Mouse (Mus musculus) CH12.LX (cell line): ENCODE results near the gene Unc93b1. TPM values are rescaled to one million over a fixed set of nuclear protein-coding genes. Genes with fewer than 3 reads are reported as not detected.

Source experiments
- DNase-seq: peaks from one replicate; pipeline ENCODE4 v3.0.0-alpha.2; 2013; ENCODE audit errors: extremely low read depth
- H3K27ac ChIP-seq: 2 replicates; pipeline ENCODE4 v1.5.1; 2012; ENCODE audit warnings: low read depth, mild to moderate bottlenecking, control low read depth, moderate library complexity; ENCODE audit not compliant: insufficient read depth
- H3K27me3 ChIP-seq: replicated peaks from 2 replicates; pipeline ENCODE3; 2012; ENCODE audit warnings: inconsistent platforms
- H3K36me3 ChIP-seq, 2 experiments: replicated peaks in 1 of 2; 2 replicates each; pipeline versions ENCODE3 to v1.6.1; 2012; ENCODE audit warnings: inconsistent platforms in 1 of 2, low read length in 1 of 2, mild to moderate bottlenecking in 1 of 2, mixed read lengths in 1 of 2, moderate library complexity in 1 of 2; ENCODE audit not compliant: control insufficient read depth in 1 of 2, insufficient read depth in 1 of 2
- H3K4me1 ChIP-seq, 2 experiments: 2 replicates each; pipeline ENCODE4 v1.6.1; 2012; ENCODE audit warnings: inconsistent platforms in 1 of 2, moderate library complexity in 1 of 2; ENCODE audit not compliant: insufficient read depth in 2 of 2, control insufficient read depth in 1 of 2
- H3K4me2 ChIP-seq: 2 replicates; pipeline ENCODE4 v1.6.1; 2012; ENCODE audit warnings: low read depth, mild to moderate bottlenecking, control low read depth; ENCODE audit not compliant: poor library complexity, insufficient read depth, severe bottlenecking
- H3K4me3 ChIP-seq, 3 experiments: fragments of 150-350 bp in 1 of 3; sonication (generic) in 1 of 3; replicated peaks in 1 of 3; 2 replicates each; pipeline versions ENCODE3 to v1.5.1; 2011 to 2012; ENCODE audit warnings: low read depth in 2 of 3, low read length in 2 of 3, mild to moderate bottlenecking in 2 of 3, moderate library complexity in 2 of 3, control low read depth in 1 of 3, improper control_type of control experiment in 1 of 3, inconsistent platforms in 1 of 3, mixed read lengths in 1 of 3; ENCODE audit not compliant: poor library complexity in 1 of 3
- H3K79me2 ChIP-seq: replicated peaks from 2 replicates; pipeline ENCODE4 v1.6.1; 2012; ENCODE audit warnings: mild to moderate bottlenecking, moderate library complexity; ENCODE audit not compliant: control insufficient read depth, poor library complexity, insufficient read depth, severe bottlenecking; ENCODE audit errors: extremely low read depth
- H3K9ac ChIP-seq: 2 replicates; pipeline ENCODE4 v1.6.1; 2012; ENCODE audit warnings: low read depth, mild to moderate bottlenecking, control low read depth, moderate library complexity; ENCODE audit not compliant: insufficient read depth
- H3K9me3 ChIP-seq: replicated peaks from 2 replicates; pipeline ENCODE3; 2012; ENCODE audit warnings: low read length, inconsistent platforms, mixed read lengths
- BHLHE40 ChIP-seq: IDR thresholded peaks from 2 replicates; pipeline ENCODE4 v1.6.1; 2011; ENCODE audit warnings: mild to moderate bottlenecking, low read depth, low read length, improper control_type of control experiment
- CHD1 ChIP-seq: IDR thresholded peaks from 2 replicates; pipeline ENCODE4 v1.6.1; 2012; ENCODE audit warnings: low read depth, low read length, improper control_type of control experiment, inconsistent platforms
- CHD2 ChIP-seq: IDR thresholded peaks from 2 replicates; pipeline ENCODE4 v1.6.1; 2011; ENCODE audit warnings: low read length, improper control_type of control experiment
- CTCF ChIP-seq, 2 experiments: IDR thresholded peaks in 1 of 2; conservative IDR thresholded peaks in 1 of 2; 2 replicates each; pipeline ENCODE4 v1.5.1; 2011 to 2012; ENCODE audit warnings: low read depth in 2 of 2, low read length in 2 of 2, improper control_type of control experiment in 1 of 2, inconsistent platforms in 1 of 2, mild to moderate bottlenecking in 1 of 2, moderate library complexity in 1 of 2
- E2F4 ChIP-seq: IDR thresholded peaks from 2 replicates; pipeline ENCODE4 v1.6.1; 2011; ENCODE audit warnings: low read depth, low read length, improper control_type of control experiment; ENCODE audit not compliant: insufficient replicate concordance
- ELF1 ChIP-seq: IDR thresholded peaks from 2 replicates; pipeline ENCODE4 v1.6.1; 2014; ENCODE audit warnings: low read depth, mild to moderate bottlenecking, inconsistent platforms, low read length, improper control_type of control experiment
- EP300 ChIP-seq: IDR thresholded peaks from 2 replicates; pipeline ENCODE4 v1.6.1; 2011; ENCODE audit warnings: low read length, improper control_type of control experiment
- ETS1 ChIP-seq: conservative IDR thresholded peaks from 2 replicates; pipeline ENCODE4 v1.6.1; 2012; ENCODE audit warnings: low read depth, mild to moderate bottlenecking, inconsistent platforms, low read length, improper control_type of control experiment, moderate library complexity
- HCFC1 ChIP-seq: IDR thresholded peaks from 2 replicates; pipeline ENCODE4 v1.6.1; 2012; ENCODE audit warnings: low read depth, mild to moderate bottlenecking, inconsistent platforms, low read length, improper control_type of control experiment
- IRF4 ChIP-seq: IDR thresholded peaks from 2 replicates; pipeline ENCODE4 v1.6.1; 2014; ENCODE audit warnings: low read depth, mild to moderate bottlenecking, inconsistent platforms, low read length, improper control_type of control experiment
- JUND ChIP-seq: conservative IDR thresholded peaks from 2 replicates; pipeline ENCODE4 v1.6.1; 2011; ENCODE audit warnings: low read depth, low read length, improper control_type of control experiment
- KAT2A ChIP-seq: IDR thresholded peaks from 2 replicates; pipeline ENCODE4 v1.6.1; 2012; ENCODE audit warnings: low read length, improper control_type of control experiment, inconsistent platforms; ENCODE audit not compliant: insufficient replicate concordance
- MAFK ChIP-seq: IDR thresholded peaks from 2 replicates; pipeline ENCODE4 v1.6.1; 2011; ENCODE audit warnings: low read length, improper control_type of control experiment; ENCODE audit not compliant: insufficient replicate concordance
- MAZ ChIP-seq: IDR thresholded peaks from 2 replicates; pipeline ENCODE4 v1.6.1; 2012; ENCODE audit warnings: low read depth, mild to moderate bottlenecking, inconsistent platforms, low read length, improper control_type of control experiment, moderate library complexity
- MXI1 ChIP-seq: IDR thresholded peaks from 2 replicates; pipeline ENCODE4 v1.6.1; 2011; ENCODE audit warnings: mild to moderate bottlenecking, low read depth, low read length, improper control_type of control experiment
- MYC ChIP-seq: IDR thresholded peaks from 2 replicates; pipeline ENCODE4 v1.6.1; 2011; ENCODE audit warnings: low read depth, mild to moderate bottlenecking, improper control_type of control experiment, low read length
- NRF1 ChIP-seq: IDR thresholded peaks from 2 replicates; pipeline ENCODE4 v1.6.1; 2014; ENCODE audit warnings: low read depth, mild to moderate bottlenecking, inconsistent platforms, low read length, improper control_type of control experiment, moderate library complexity
- PAX5 ChIP-seq: IDR thresholded peaks from 2 replicates; pipeline ENCODE4 v1.6.1; 2012; ENCODE audit warnings: low read length, inconsistent platforms, mixed read lengths
- POLR2A ChIP-seq: IDR thresholded peaks from 2 replicates; pipeline ENCODE4 v1.6.1; 2011; ENCODE audit warnings: low read depth, mild to moderate bottlenecking, improper control_type of control experiment, low read length
- POLR2AphosphoS2 ChIP-seq: IDR thresholded peaks from 2 replicates; pipeline ENCODE4 v1.6.1; 2011; ENCODE audit warnings: low read depth, low read length, improper control_type of control experiment
- RAD21 ChIP-seq: IDR thresholded peaks from 2 replicates; pipeline ENCODE4 v1.6.1; 2011; ENCODE audit warnings: low read depth, mild to moderate bottlenecking, low read length, improper control_type of control experiment, moderate library complexity
- SIN3A ChIP-seq: IDR thresholded peaks from 2 replicates; pipeline ENCODE4 v1.6.1; 2012; ENCODE audit warnings: low read length, improper control_type of control experiment, inconsistent platforms
- TBP ChIP-seq: conservative IDR thresholded peaks from 2 replicates; pipeline ENCODE4 v1.6.1; 2011; ENCODE audit warnings: low read depth, low read length, improper control_type of control experiment
- USF1 ChIP-seq: IDR thresholded peaks from 2 replicates; pipeline ENCODE4 v1.6.1; 2014; ENCODE audit warnings: low read depth, mild to moderate bottlenecking, inconsistent platforms, low read length, improper control_type of control experiment
- USF2 ChIP-seq: conservative IDR thresholded peaks from 2 replicates; pipeline ENCODE4 v1.6.1; 2011; ENCODE audit warnings: low read depth, low read length, improper control_type of control experiment
- dilution Hi-C: fragments of 300-500 bp; cut with MboI; formaldehyde crosslinking; loops from 2 replicates; pipeline ENCODE4 v1.14.3; 2020; ENCODE audit warnings: low sequenced_read_pairs; ENCODE audit not compliant: extremely low pct_unique_long_range_greater_than_20kb, extremely low pct_ligation_motif_present
- in situ Hi-C: fragments of 300-500 bp; cut with MboI; formaldehyde crosslinking; loops from 3 replicates; pipeline ENCODE4 v1.14.3; 2019; ENCODE audit warnings: low sequenced_read_pairs, low pct_ligation_motif_present, low pct_unique_long_range_greater_than_20kb, mixed read lengths
- polyA plus RNA-seq: library from polyadenylated mRNA; unstranded; fragments of >175 nt; gene quantifications from 2 replicates; pipeline ENCODE4 v1.2.1, GENCODE M21; 2012; ENCODE audit warnings: low read depth; ENCODE audit not compliant: insufficient read length
- total RNA-seq, 2 experiments: library from RNA; depleted of rRNA; stranded (reverse); fragments of 300-350 nt in 1 of 2; fragments of >200 nt in 1 of 2; gene quantifications; 2 replicates each; pipeline ENCODE4 v1.2.3; 2012 to 2014

The Unc93b1 gene
- total and polyA plus RNA-seq, 3 experiments: 82.3 to 117 (median 84.7) TPM

GRCm38 (mm10) chr19:3951461-3951860 is 16.5 kb downstream of the Unc93b1 start:
- in situ Hi-C loops: no loop called here
- peaks cover 35 to 41% of the 10 kb centered on the region in 2 experiments for H3K36me3 ChIP-seq
- H3K27me3 ChIP-seq: no peaks in the 10 kb centered on the region
- no peaks in the 10 kb centered on the region for H3K79me2 ChIP-seq
- H3K9ac ChIP-seq: no peak overlapping the region
- dilution Hi-C loops: no loop called here
- no peak overlapping the region for H3K27ac ChIP-seq
- DNase-seq: no peak
- H3K9me3 ChIP-seq: no peaks in the 10 kb centered on the region
- peaks cover 2 to 16% of the 10 kb centered on the region in 2 experiments; a peak in 3 of 4 replicates for H3K4me1 ChIP-seq
- H3K4me2 ChIP-seq: no peak overlapping the region
- TF ChIP-seq SIN3A: no peak
- TF ChIP-seq JUND: no peak
- no peak for TF ChIP-seq E2F4
- TF ChIP-seq TBP: no peak
- no peak for TF ChIP-seq RAD21
- no peak for TF ChIP-seq CHD1
- TF ChIP-seq HCFC1: no peak
- no peak for TF ChIP-seq CHD2
- no peak for TF ChIP-seq BHLHE40
- no peak for TF ChIP-seq MAZ
- TF ChIP-seq EP300: no peak
- no peak for TF ChIP-seq MXI1
- TF ChIP-seq PAX5: no peak
- no peak for TF ChIP-seq USF2
- no peak for TF ChIP-seq NRF1
- H3K4me3 ChIP-seq: no peak overlapping the region

- TF ChIP-seq POLR2A (no peak), IRF4 (no peak), CTCF (conservative IDR thresholded peaks at IDR 0.05 in 1 of 2, IDR thresholded peaks at IDR 0.05 in 1 of 2; ENCODE audit: low read depth in 2 of 2, low read length in 2 of 2) (no peak), KAT2A (no peak), CHD1 (no peak), BHLHE40 (no peak), SIN3A (no peak), ETS1 (no peak), RAD21 (no peak), MAFK (no peak), JUND (no peak), USF1 (no peak), HCFC1 (no peak), USF2 (no peak), ELF1 (no peak), EP300 (no peak), MYC (no peak), POLR2AphosphoS2 (no peak), CHD2 (no peak)
- Histone ChIP-seq H3K4me2 (no peak overlapping the region), H3K9ac (no peak overlapping the region), H3K36me3 (peaks cover 31 to 35% of the 10 kb centered on the region in 2 experiments), H3K9me3 (no peaks in the 10 kb centered on the region), H3K4me3 (no peak overlapping the region), H3K79me2 (no peaks in the 10 kb centered on the region), H3K27ac (no peak overlapping the region), H3K4me1 (peaks cover 2 to 9% of the 10 kb centered on the region in 2 experiments; a peak in 3 of 4 replicates), H3K27me3 (no peaks in the 10 kb centered on the region)
- in situ Hi-C loops: no loop called here
- no peak for DNase-seq
- dilution Hi-C loops: no loop called here
Observed at GRCm38 (mm10) chr19:3952099-3952498, 17.1 kb downstream of the Unc93b1 start.
